In genomic region chr14:29130511-29130910, GRCm38 (mm10) we compare ENCODE assay signal across 25 mouse cellular contexts.
"Had no signal": no experiment of that assay in that cellular context is flagged by ENCODE, and none has a peak within 500 bp of the region (broad histone marks: within the 10 kb centered on the region; RNA-seq: fewer than 3 reads in every experiment).

No protein-coding gene starts in this region.

- H3K27ac ChIP-seq: heart, embryonic 10.5 days; hindbrain, embryonic 13.5 days; hindbrain, embryonic 15.5 days; hindbrain, postnatal 0 days; kidney, embryonic 15.5 days; kidney, postnatal 0 days; limb, embryonic 12.5 days; limb, embryonic 15.5 days; liver, embryonic 12.5 days; liver, embryonic 14.5 days had no signal

- H3K4me1 ChIP-seq: heart, embryonic 10.5 days; heart, embryonic 12.5 days; hindbrain, embryonic 13.5 days; hindbrain, embryonic 15.5 days; kidney, embryonic 15.5 days; liver, embryonic 12.5 days had no signal

- H3K9me3 ChIP-seq: heart, embryonic 10.5 days; heart, embryonic 12.5 days; hindbrain, embryonic 13.5 days; hindbrain, embryonic 15.5 days; kidney, embryonic 15.5 days; limb, embryonic 12.5 days; limb, embryonic 15.5 days; liver, embryonic 12.5 days had no signal

- H3K36me3 ChIP-seq: heart, embryonic 10.5 days; heart, embryonic 12.5 days; hindbrain, embryonic 13.5 days; hindbrain, embryonic 15.5 days; kidney, embryonic 15.5 days; limb, embryonic 12.5 days; limb, embryonic 15.5 days; liver, embryonic 12.5 days had no signal

- H3K4me2 ChIP-seq: heart, embryonic 12.5 days; hindbrain, embryonic 13.5 days; hindbrain, embryonic 15.5 days; kidney, embryonic 15.5 days; limb, embryonic 12.5 days; limb, embryonic 15.5 days; liver, embryonic 12.5 days had no signal

- H3K27me3 ChIP-seq: heart, embryonic 12.5 days; hindbrain, embryonic 13.5 days; hindbrain, embryonic 15.5 days; kidney, embryonic 15.5 days; limb, embryonic 12.5 days; limb, embryonic 15.5 days; liver, embryonic 12.5 days had no signal

- H3K9ac ChIP-seq: heart, embryonic 12.5 days; hindbrain, embryonic 13.5 days; hindbrain, embryonic 15.5 days; kidney, embryonic 15.5 days; limb, embryonic 12.5 days; limb, embryonic 15.5 days; liver, embryonic 12.5 days; liver, embryonic 14.5 days had no signal

- DNase-seq: gastrocnemius, postnatal 14 days; gastrocnemius, postnatal 36 days; heart, adult 18-20 months; heart, postnatal 10 days; heart, postnatal 36 days; kidney, adult 11 months; kidney, adult 2 months; kidney, adult 9 months; kidney, postnatal 14 days; kidney, postnatal 36 days; layer of hippocampus, adult 9-11 months; layer of hippocampus, postnatal 36 days; left cerebral cortex, postnatal 4 days had no signal

- H3K4me3 ChIP-seq: heart, embryonic 10.5 days; heart, embryonic 12.5 days; hindbrain, embryonic 13.5 days; hindbrain, embryonic 15.5 days; kidney, embryonic 15.5 days; limb, embryonic 12.5 days; limb, embryonic 15.5 days; liver, embryonic 12.5 days had no signal

- ATAC-seq: hindbrain, postnatal 0 days; intestine, embryonic 16.5 days; liver, embryonic 12.5 days had no signal
